Mouse (Mus musculus): ENCODE data around the gene Ctdsp2. TPM values are rescaled to one million over a fixed set of nuclear protein-coding genes. Genes with fewer than 3 reads are reported as not detected.

Gene Ctdsp2
- polyA plus RNA-seq, 1 experiment from 2014 or later = 38.2 TPM

GRCm38 (mm10) chr10:126983193-126983725 is 4.7 kb downstream of the Ctdsp2 start:
- Histone ChIP-seq H3K9ac (ENCODE audit: low read length) (peak overlapping the region; percentile 98), H3K4me2 (ENCODE audit: low read depth, low read length) (peak overlapping the region; percentile 82), H3K4me1 (ENCODE audit: control insufficient read depth, insufficient read depth, low read length) (peaks cover 77% of the 10 kb centered on the region), H3K27ac (ENCODE audit: low read length) (peak overlapping the region; percentile 69), H3K27me3 (ENCODE audit: control insufficient read depth, insufficient read depth, low read length) (no peaks in the 10 kb centered on the region), H3K9me3 (replicated peaks; ENCODE audit: control insufficient read depth, low read length) (no peaks in the 10 kb centered on the region), H3K4me3 (ENCODE audit: low read length) (peak overlapping the region; percentile 79), H3K36me3 (ENCODE audit: control insufficient read depth, insufficient read depth) (no peaks in the 10 kb centered on the region)
- no peak for ATAC-seq (replicated peaks; ENCODE audit: extremely low read depth, insufficient read depth, low FRiP score)
- WGBS = 21% methylated on average over 14 of the region's 14 CpGs

GRCm38 (mm10) chr10:126984189-126985004 is 5.9 kb downstream of the Ctdsp2 start:
- ATAC-seq (replicated peaks; ENCODE audit: extremely low read depth, insufficient read depth, low FRiP score) = no peak
- Histone ChIP-seq H3K4me1 (ENCODE audit: control insufficient read depth, insufficient read depth, low read length) (peaks cover 84% of the 10 kb centered on the region), H3K9ac (ENCODE audit: low read length) (peak overlapping the region; percentile 98), H3K36me3 (ENCODE audit: control insufficient read depth, insufficient read depth) (no peaks in the 10 kb centered on the region), H3K9me3 (replicated peaks; ENCODE audit: control insufficient read depth, low read length) (no peaks in the 10 kb centered on the region), H3K27me3 (ENCODE audit: control insufficient read depth, insufficient read depth, low read length) (no peaks in the 10 kb centered on the region), H3K27ac (ENCODE audit: low read length) (peak overlapping the region; percentile 69), H3K4me2 (ENCODE audit: low read depth, low read length) (peak overlapping the region; percentile 82), H3K4me3 (ENCODE audit: low read length) (no peak overlapping the region)
- 10% methylated on average over 5 of the region's 5 CpGs for WGBS

GRCm38 (mm10) chr10:126985127-126985526 is 6.6 kb downstream of the Ctdsp2 start:
- no peak for ATAC-seq (replicated peaks; ENCODE audit: extremely low read depth, insufficient read depth, low FRiP score)

DNA sequence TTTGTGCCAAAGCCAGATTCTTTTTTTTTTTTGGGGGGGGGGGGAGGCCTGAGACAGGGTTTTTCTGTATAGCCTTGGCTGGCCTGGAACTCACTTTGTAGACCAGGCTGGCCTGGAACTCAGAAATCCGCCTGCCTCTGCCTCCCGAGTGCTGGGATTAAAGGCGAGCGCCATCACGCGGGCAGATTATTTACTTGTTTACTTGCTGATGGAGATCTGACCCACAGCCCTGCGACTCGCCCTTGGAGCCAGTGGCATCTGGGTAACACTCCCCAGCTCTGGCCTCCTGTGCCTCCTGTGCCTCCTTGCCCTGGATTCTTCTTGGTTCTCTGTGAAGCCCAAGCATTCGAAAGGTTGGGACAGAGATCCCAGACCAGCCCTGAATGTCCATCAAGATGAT is 7.1 kb downstream of the Ctdsp2 start:
- Histone ChIP-seq H3K9me3 (replicated peaks; ENCODE audit: control insufficient read depth, low read length) (no peaks in the 10 kb centered on the region), H3K9ac (ENCODE audit: low read length) (peak overlapping the region; percentile 35; the same call in 1 of the 2 replicates), H3K4me1 (ENCODE audit: control insufficient read depth, insufficient read depth, low read length) (peaks cover 91% of the 10 kb centered on the region), H3K4me2 (ENCODE audit: low read depth, low read length) (peak overlapping the region; percentile 29; the same call in 1 of the 2 replicates), H3K4me3 (ENCODE audit: low read length) (no peak overlapping the region), H3K27me3 (ENCODE audit: control insufficient read depth, insufficient read depth, low read length) (no peaks in the 10 kb centered on the region), H3K27ac (ENCODE audit: low read length) (peak overlapping the region; percentile 92), H3K36me3 (ENCODE audit: control insufficient read depth, insufficient read depth) (no peaks in the 10 kb centered on the region)
- WGBS = 87% methylated on average over 9 of the region's 9 CpGs
- ATAC-seq (replicated peaks; ENCODE audit: extremely low read depth, insufficient read depth, low FRiP score) = no peak

More at GRCm38 (mm10) chr10:126985127-126985526, 6.6 kb downstream of the Ctdsp2 start:
- no peaks in the 10 kb centered on the region for H3K9me3 ChIP-seq (replicated peaks; ENCODE audit: control insufficient read depth, low read length)
- H3K4me2 ChIP-seq (ENCODE audit: low read depth, low read length) = peak overlapping the region; percentile 82
- WGBS = 67% methylated on average over 4 of the region's 4 CpGs
- peak overlapping the region; percentile 69 for H3K27ac ChIP-seq (ENCODE audit: low read length)
- no peaks in the 10 kb centered on the region for H3K36me3 ChIP-seq (ENCODE audit: control insufficient read depth, insufficient read depth)
- no peak overlapping the region for H3K4me3 ChIP-seq (ENCODE audit: low read length)
- H3K4me1 ChIP-seq (ENCODE audit: control insufficient read depth, insufficient read depth, low read length) = peaks cover 87% of the 10 kb centered on the region
- no peaks in the 10 kb centered on the region for H3K27me3 ChIP-seq (ENCODE audit: control insufficient read depth, insufficient read depth, low read length)
- peak overlapping the region; percentile 45 for H3K9ac ChIP-seq (ENCODE audit: low read length)

- no peaks in the 10 kb centered on the region for H3K9me3 ChIP-seq (replicated peaks; ENCODE audit: control insufficient read depth, low read length)
- peak; percentile 82 for ATAC-seq (replicated peaks; ENCODE audit: extremely low read depth, insufficient read depth, low FRiP score)
- peaks cover 87% of the 10 kb centered on the region for H3K4me1 ChIP-seq (ENCODE audit: control insufficient read depth, insufficient read depth, low read length)
- WGBS = 19% methylated on average over 4 of the region's 4 CpGs
- H3K9ac ChIP-seq (ENCODE audit: low read length) = peak overlapping the region; percentile 35
- H3K36me3 ChIP-seq (ENCODE audit: control insufficient read depth, insufficient read depth) = peaks cover 3% of the 10 kb centered on the region; the same call in 1 of the 2 replicates
- H3K27ac ChIP-seq (ENCODE audit: low read length) = peak overlapping the region; percentile 92
- peak overlapping the region; percentile 17 for H3K4me3 ChIP-seq (ENCODE audit: low read length)
- H3K4me2 ChIP-seq (ENCODE audit: low read depth, low read length) = peak overlapping the region; percentile 39
- H3K27me3 ChIP-seq (ENCODE audit: control insufficient read depth, insufficient read depth, low read length) = no peaks in the 10 kb centered on the region
Measured at GRCm38 (mm10) chr10:126986541-126986961, 8.0 kb downstream of the Ctdsp2 start.

GRCm38 (mm10) chr10:126987183-126988118 is 8.9 kb downstream of the Ctdsp2 start:
- WGBS = 43% methylated on average over 8 of the region's 8 CpGs

DNA sequence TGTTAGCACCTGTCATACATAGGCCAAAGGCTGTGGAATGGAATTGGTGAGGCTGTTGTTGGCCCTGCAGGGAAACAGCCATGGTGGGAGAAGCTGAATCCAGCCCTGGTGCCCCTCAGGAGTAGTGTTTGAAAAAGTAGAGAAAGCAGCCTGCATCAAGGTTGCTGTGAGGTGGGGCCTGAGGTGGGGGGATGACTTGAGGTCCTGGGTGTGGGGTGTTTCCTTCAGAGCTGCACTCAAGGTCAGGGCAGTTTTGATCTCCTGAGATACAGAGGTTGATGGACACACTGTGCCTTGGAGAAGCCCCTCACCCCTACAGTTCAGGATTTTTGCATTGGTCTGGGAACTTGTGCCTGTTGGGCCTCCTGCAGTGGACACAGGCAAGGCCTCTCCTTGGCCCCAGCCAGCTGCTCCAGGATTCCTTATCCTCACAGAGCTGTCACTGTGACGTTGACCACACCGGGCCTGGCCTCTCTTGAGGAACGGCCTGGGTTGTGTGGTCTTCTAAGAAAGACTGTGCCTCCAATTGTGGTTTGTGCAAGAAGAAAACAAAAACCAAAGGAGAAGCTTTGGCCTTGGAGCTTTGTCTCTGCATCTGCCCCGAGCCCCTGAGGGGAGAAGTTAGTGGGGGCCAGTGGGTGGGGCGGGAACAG is 10.1 kb downstream of the Ctdsp2 start:
- ATAC-seq (replicated peaks; ENCODE audit: extremely low read depth, insufficient read depth, low FRiP score) = no peak
- Histone ChIP-seq H3K27ac (ENCODE audit: low read length) (peak overlapping the region; percentile 92), H3K4me3 (ENCODE audit: low read length) (no peak overlapping the region), H3K36me3 (ENCODE audit: control insufficient read depth, insufficient read depth) (peaks cover 22% of the 10 kb centered on the region), H3K27me3 (ENCODE audit: control insufficient read depth, insufficient read depth, low read length) (no peaks in the 10 kb centered on the region), H3K4me2 (ENCODE audit: low read depth, low read length) (peak overlapping the region; percentile 13), H3K9ac (ENCODE audit: low read length) (peak overlapping the region; percentile 53), H3K4me1 (ENCODE audit: control insufficient read depth, insufficient read depth, low read length) (peaks cover 66% of the 10 kb centered on the region), H3K9me3 (replicated peaks; ENCODE audit: control insufficient read depth, low read length) (no peaks in the 10 kb centered on the region)
- WGBS = 24% methylated on average over 5 of the region's 5 CpGs

More at GRCm38 (mm10) chr10:126987183-126988118, 8.9 kb downstream of the Ctdsp2 start:
- no peak for ATAC-seq (replicated peaks; ENCODE audit: extremely low read depth, insufficient read depth, low FRiP score)
- peaks cover 10% of the 10 kb centered on the region for H3K36me3 ChIP-seq (ENCODE audit: control insufficient read depth, insufficient read depth)
- peak overlapping the region; percentile 53 for H3K9ac ChIP-seq (ENCODE audit: low read length)
- no peaks in the 10 kb centered on the region for H3K9me3 ChIP-seq (replicated peaks; ENCODE audit: control insufficient read depth, low read length)
- peak overlapping the region; percentile 92 for H3K27ac ChIP-seq (ENCODE audit: low read length)
- H3K4me3 ChIP-seq (ENCODE audit: low read length) = peak overlapping the region; percentile 17
- no peaks in the 10 kb centered on the region for H3K27me3 ChIP-seq (ENCODE audit: control insufficient read depth, insufficient read depth, low read length)
- peaks cover 78% of the 10 kb centered on the region for H3K4me1 ChIP-seq (ENCODE audit: control insufficient read depth, insufficient read depth, low read length)
- H3K4me2 ChIP-seq (ENCODE audit: low read depth, low read length) = peak overlapping the region; percentile 39

DNA sequence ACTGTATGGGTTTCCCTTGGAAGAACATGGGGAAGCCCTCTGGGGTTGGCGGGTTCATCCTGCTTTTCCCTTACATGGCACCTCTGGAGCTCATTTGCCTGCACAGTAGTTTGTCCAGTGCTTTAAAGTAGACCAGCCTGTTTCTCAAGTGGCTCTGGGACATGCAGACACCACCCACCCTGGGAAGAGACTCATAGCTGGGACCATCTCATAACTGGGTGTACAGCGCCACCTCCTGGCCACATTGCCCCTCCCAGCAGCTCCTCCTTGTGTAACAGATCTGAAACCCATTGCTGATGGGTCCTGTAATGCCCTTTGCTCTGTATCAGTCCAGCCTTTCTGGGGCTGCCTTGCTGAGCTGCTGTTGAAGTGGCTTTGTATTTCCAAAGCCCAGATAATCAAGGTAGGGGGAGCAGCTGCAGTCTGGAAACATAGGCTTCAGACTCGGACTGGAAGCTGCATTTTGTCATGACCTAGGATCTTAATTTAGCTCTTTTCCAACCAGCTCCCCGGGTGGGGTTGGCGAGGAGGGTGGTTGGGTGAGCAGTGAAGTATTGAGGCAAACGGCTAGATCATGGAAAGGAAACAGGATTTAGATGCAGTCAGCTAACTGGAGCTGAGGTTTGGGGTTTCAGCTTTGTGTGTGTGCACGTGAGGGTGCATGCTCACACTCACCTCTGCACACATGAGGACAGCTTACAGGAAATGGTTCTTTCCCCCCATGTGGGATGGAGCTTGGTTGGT is 12.0 kb downstream of the Ctdsp2 start:
- peak; percentile 71 for ATAC-seq (replicated peaks; ENCODE audit: extremely low read depth, insufficient read depth, low FRiP score)
- Histone ChIP-seq H3K4me3 (ENCODE audit: low read length) (no peak overlapping the region), H3K9me3 (replicated peaks; ENCODE audit: control insufficient read depth, low read length) (no peaks in the 10 kb centered on the region), H3K27me3 (ENCODE audit: control insufficient read depth, insufficient read depth, low read length) (no peaks in the 10 kb centered on the region), H3K4me2 (ENCODE audit: low read depth, low read length) (peak overlapping the region; percentile 23; the same call in 1 of the 2 replicates), H3K9ac (ENCODE audit: low read length) (peak overlapping the region; percentile 15; the same call in 1 of the 2 replicates), H3K27ac (ENCODE audit: low read length) (peak overlapping the region; percentile 35), H3K4me1 (ENCODE audit: control insufficient read depth, insufficient read depth, low read length) (peaks cover 48% of the 10 kb centered on the region), H3K36me3 (ENCODE audit: control insufficient read depth, insufficient read depth) (peaks cover 38% of the 10 kb centered on the region)
- 37% methylated on average over 7 of the region's 7 CpGs for WGBS

Data from heart, embryonic 16.5 days (tissue).